Mouse (Mus musculus) liver, embryonic 12.5 days (tissue): ENCODE data around the gene Minpp1. TPM values are rescaled to one million over a fixed set of nuclear protein-coding genes. Genes with fewer than 3 reads are reported as not detected.

Experiments
- ATAC-seq: fragments of 200-750 bp; cut with Nextera tagmentation; 2 replicates; pipeline ENCODE4 v1.8.0; 2017; ENCODE audit warnings: moderate number of reproducible peaks, mild to moderate bottlenecking, moderate library complexity
- H3K27ac ChIP-seq: fragments of 300-500 bp; sonication (generic); 2 replicates; pipeline ENCODE4 v1.5.1; 2016; ENCODE audit warnings: mild to moderate bottlenecking
- H3K27me3 ChIP-seq: fragments of 300-500 bp; sonication (generic); replicated peaks from 2 replicates; pipeline ENCODE4 v1.6.1; 2016; ENCODE audit warnings: mild to moderate bottlenecking, moderate library complexity
- H3K36me3 ChIP-seq: fragments of 300-500 bp; sonication (generic); 2 replicates; pipeline ENCODE4 v1.6.1; 2016; ENCODE audit warnings: mild to moderate bottlenecking, moderate library complexity
- H3K4me1 ChIP-seq: fragments of 300-500 bp; sonication (generic); 2 replicates; pipeline ENCODE4 v1.6.1; 2016
- H3K4me2 ChIP-seq: fragments of 300-500 bp; sonication (generic); 2 replicates; pipeline ENCODE4 v1.6.1; 2016; ENCODE audit warnings: mild to moderate bottlenecking, moderate library complexity
- H3K4me3 ChIP-seq: fragments of 300-500 bp; sonication (generic); 2 replicates; pipeline ENCODE4 v1.5.1; 2016; ENCODE audit warnings: mild to moderate bottlenecking, moderate library complexity
- H3K9ac ChIP-seq: fragments of 300-500 bp; sonication (generic); 2 replicates; pipeline ENCODE4 v1.6.1; 2016; ENCODE audit warnings: mild to moderate bottlenecking, moderate library complexity
- H3K9me3 ChIP-seq: fragments of 300-500 bp; sonication (generic); replicated peaks from 2 replicates; pipeline ENCODE4 v1.6.1; 2016; ENCODE audit warnings: mild to moderate bottlenecking, moderate library complexity
- WGBS: fragments of 180-500 bp; shearing (Covaris S2); methylation state at CpG from one replicate; pipeline ENCODE4 v1.1.7; 2016; ENCODE audit not compliant: insufficient replicate concordance; 5-methylcytosine and 5-hydroxymethylcytosine counted together
- polyA plus RNA-seq: library from polyadenylated mRNA; unstranded; fragments of >200 nt; fragmentation: Nextera tagmentation; extraction: Ambion mirVana; gene quantifications from 2 replicates; pipeline ENCODE4 v1.2.1, GENCODE M21; 2016

The Minpp1 gene
- polyA plus RNA-seq, 1 experiment from 2014 or later, result 120 TPM

DNA sequence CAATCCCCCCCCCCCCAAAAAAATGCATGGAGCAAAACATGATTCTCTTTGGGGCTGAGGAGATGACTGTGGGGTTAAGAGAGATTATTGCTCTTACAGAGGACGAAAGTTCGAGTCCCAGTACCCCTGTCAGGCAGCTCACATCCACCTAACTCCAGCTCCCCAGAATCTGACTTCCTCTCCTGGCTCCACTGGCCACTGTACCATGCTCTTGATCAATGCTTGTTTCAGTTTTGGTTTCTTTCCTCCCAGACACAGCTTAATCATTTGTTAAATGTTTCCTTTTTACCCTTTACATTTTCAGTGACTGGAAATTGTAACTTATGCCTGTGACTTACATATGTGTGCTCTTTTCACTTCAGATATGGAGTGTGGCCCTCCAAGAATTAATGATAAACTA is 5.4 kb downstream of the Minpp1 start:
- Histone ChIP-seq H3K4me3 (no peak overlapping the region), H3K4me2 (peak overlapping the region; percentile 24), H3K4me1 (peaks cover 46% of the 10 kb centered on the region), H3K9ac (no peak overlapping the region), H3K27ac (peak overlapping the region; percentile 1; the same call in 1 of the 2 replicates), H3K9me3 (no peaks in the 10 kb centered on the region), H3K36me3 (peaks cover 56% of the 10 kb centered on the region), H3K27me3 (no peaks in the 10 kb centered on the region)
- no peak for ATAC-seq
- 85% methylated on average over 2 of the region's 2 CpGs for WGBS

DNA sequence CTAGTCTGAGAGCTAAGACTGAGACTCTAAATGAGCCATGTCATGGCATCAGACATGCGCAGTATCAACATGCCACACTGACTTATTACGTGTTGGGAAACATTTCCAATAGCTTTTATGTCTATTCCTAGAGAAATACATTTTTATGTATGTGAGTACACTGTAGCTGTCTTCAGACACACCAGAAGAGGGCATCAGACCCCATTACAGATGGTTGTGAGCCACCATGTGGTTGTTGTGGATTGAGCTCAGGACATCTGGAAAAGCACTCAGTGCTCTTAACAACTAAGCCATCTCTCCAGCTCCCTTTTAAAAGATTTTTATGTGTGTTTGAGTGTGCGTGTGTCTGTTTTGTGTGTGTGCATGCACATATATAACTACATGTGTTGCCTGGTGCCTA is 6.8 kb downstream of the Minpp1 start:
- no peaks in the 10 kb centered on the region for H3K9me3 ChIP-seq
- H3K4me3 ChIP-seq, result no peak overlapping the region
- no peak overlapping the region for H3K4me2 ChIP-seq
- no peaks in the 10 kb centered on the region for H3K27me3 ChIP-seq
- H3K4me1 ChIP-seq, result peaks cover 46% of the 10 kb centered on the region
- H3K9ac ChIP-seq, result no peak overlapping the region
- no peak for ATAC-seq
- no peak overlapping the region for H3K27ac ChIP-seq
- WGBS, result 92% methylated on average over 3 of the region's 3 CpGs
- H3K36me3 ChIP-seq, result peaks cover 70% of the 10 kb centered on the region

DNA sequence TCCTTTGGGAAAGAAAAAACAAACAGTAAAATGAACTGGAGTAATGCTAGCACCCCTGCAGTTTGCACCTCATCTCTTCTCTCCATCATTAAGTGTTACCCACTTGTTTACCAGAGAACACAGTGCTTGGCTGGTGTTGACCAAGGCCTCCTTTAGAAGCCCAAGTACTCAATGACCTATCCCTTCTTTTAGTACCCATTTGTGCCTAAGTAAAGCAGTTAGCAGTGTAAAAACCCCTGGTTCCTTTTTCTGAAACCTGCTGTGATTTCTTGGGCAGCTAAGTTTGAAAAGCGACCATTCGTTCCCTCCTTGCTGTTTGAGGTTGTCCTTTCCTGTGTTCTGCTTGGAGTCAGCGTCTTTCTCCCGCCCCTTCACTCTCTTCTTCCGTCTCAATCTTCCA is 7.4 kb downstream of the Minpp1 start:
- H3K27me3 ChIP-seq, result no peaks in the 10 kb centered on the region
- no peak overlapping the region for H3K4me2 ChIP-seq
- H3K4me3 ChIP-seq, result no peak overlapping the region
- H3K36me3 ChIP-seq, result peaks cover 76% of the 10 kb centered on the region
- no peak for ATAC-seq
- no peak overlapping the region for H3K9ac ChIP-seq
- H3K4me1 ChIP-seq, result peaks cover 44% of the 10 kb centered on the region
- no peak overlapping the region for H3K27ac ChIP-seq
- WGBS, result 83% methylated on average over 5 of the region's 5 CpGs
- no peaks in the 10 kb centered on the region for H3K9me3 ChIP-seq

DNA sequence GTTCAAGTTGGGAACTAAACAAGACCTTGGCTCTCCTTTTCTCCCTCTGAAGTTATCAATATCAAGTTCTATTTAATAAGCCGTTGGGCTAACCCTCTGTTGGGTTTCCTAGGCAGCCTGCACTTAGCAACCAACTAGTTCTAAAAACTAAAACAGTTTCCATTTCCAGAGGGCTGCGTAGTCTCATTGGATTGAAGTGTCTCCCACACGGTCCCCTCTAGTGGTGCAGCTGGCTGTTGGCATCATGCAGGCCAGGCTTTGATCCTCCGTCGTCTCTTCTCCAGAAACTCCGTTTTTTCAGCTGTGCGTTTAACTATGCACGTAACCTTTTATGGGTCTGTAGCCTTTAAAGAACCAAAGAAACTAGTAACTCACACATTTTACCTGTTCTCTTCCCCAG is 7.9 kb downstream of the Minpp1 start:
- Histone ChIP-seq H3K9me3 (no peaks in the 10 kb centered on the region), H3K4me2 (no peak overlapping the region), H3K36me3 (peaks cover 79% of the 10 kb centered on the region), H3K4me1 (peaks cover 44% of the 10 kb centered on the region), H3K27me3 (no peaks in the 10 kb centered on the region), H3K27ac (no peak overlapping the region), H3K4me3 (no peak overlapping the region), H3K9ac (no peak overlapping the region)
- 86% methylated on average over 8 of the region's 8 CpGs for WGBS
- ATAC-seq, result no peak

DNA sequence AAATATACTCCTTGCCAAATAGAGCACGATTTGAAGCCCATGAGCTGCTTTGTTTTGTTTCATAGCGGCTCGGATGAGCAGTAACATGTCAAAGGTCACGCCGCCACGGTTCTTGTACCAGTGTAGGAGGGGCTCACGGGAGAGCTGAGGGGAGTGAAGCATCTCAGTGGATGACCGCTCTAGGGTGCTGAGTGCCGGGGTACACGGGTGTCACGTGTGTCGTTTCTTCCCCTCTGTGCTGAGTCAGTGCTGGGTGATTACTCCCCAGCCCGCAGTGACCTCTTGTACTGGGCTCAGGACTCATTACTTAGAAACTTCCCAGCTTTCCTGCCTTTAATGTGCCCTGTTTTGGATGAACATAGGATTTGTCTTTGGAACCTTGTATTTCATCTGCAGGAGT is 9.0 kb downstream of the Minpp1 start:
- H3K36me3 ChIP-seq, result peaks cover 90% of the 10 kb centered on the region
- H3K4me3 ChIP-seq, result no peak overlapping the region
- no peak overlapping the region for H3K27ac ChIP-seq
- ATAC-seq, result no peak
- no peak overlapping the region for H3K9ac ChIP-seq
- no peaks in the 10 kb centered on the region for H3K9me3 ChIP-seq
- H3K4me2 ChIP-seq, result no peak overlapping the region
- no peaks in the 10 kb centered on the region for H3K27me3 ChIP-seq
- H3K4me1 ChIP-seq, result peaks cover 41% of the 10 kb centered on the region
- WGBS, result 89% methylated on average over 13 of the region's 13 CpGs

DNA sequence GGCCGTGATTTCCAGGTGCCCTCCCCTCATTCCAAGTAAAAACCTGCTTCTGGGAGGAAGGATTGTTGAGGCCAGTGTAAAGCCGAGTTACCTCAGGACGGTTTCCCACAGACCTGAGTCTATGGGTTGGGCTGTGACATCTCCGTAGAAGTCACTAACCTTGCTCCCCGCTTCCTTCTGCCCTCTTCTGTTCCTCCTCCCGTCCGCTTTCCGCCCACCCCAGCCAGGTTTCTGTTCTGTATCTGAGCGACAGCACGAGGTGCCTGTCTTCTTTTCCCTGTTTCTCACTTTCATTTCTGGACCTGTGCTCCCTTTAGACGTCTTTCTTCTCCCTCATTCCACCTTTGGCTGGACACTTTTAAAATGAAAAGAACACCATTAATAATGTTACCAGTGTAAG is 9.5 kb downstream of the Minpp1 start:
- peaks cover 94% of the 10 kb centered on the region for H3K36me3 ChIP-seq
- no peak overlapping the region for H3K9ac ChIP-seq
- H3K9me3 ChIP-seq, result no peaks in the 10 kb centered on the region
- WGBS, result 83% methylated on average over 11 of the region's 11 CpGs
- no peak overlapping the region for H3K4me2 ChIP-seq
- no peak overlapping the region for H3K27ac ChIP-seq
- no peaks in the 10 kb centered on the region for H3K27me3 ChIP-seq
- H3K4me1 ChIP-seq, result peaks cover 40% of the 10 kb centered on the region
- H3K4me3 ChIP-seq, result no peak overlapping the region
- no peak for ATAC-seq

DNA sequence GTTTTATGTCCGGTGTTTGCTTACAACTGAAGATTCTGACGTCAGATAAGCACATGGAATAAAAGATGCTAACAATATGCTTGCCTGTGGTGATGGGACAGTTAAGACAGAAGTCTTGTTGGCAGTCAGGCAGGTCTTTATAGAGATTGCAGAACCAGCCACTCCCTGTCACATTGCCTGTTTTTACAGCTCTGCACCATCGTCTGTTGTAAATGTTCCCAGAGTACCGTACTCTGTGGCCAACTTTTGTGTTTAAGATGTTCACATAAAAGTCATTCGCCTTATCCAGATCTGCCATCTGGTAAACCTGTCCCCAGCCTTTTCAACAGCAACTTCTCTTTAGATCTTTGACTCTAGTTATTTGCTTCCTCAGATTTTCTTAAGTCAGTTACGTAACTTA is 11.8 kb downstream of the Minpp1 start:
- H3K27ac ChIP-seq, result no peak overlapping the region
- ATAC-seq, result no peak
- peaks cover 93% of the 10 kb centered on the region for H3K36me3 ChIP-seq
- H3K4me3 ChIP-seq, result no peak overlapping the region
- H3K4me1 ChIP-seq, result peaks cover 27% of the 10 kb centered on the region
- no peaks in the 10 kb centered on the region for H3K27me3 ChIP-seq
- H3K9me3 ChIP-seq, result no peaks in the 10 kb centered on the region
- 76% methylated on average over 6 of the region's 6 CpGs for WGBS
- H3K9ac ChIP-seq, result no peak overlapping the region
- H3K4me2 ChIP-seq, result no peak overlapping the region

DNA sequence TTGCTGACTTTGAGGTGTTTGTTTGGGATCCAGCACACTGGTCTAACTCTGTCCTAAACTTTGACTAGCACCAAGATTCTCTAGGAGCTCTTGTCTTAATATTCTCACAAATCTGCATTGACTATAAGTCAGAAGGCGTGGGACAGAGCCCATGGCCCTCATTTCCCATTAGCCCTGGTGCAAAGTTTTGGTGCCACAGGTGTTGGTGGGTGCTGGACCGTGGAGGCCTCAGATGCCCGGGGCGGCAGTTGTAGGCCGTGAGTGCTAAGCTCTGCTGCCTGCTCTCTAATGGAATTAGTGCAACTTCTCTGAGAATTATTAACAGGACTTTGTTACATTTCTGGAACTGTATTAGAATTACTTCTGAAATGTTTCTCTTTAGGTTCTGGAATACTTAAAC is 12.4 kb downstream of the Minpp1 start:
- Histone ChIP-seq H3K27me3 (no peaks in the 10 kb centered on the region), H3K9me3 (no peaks in the 10 kb centered on the region), H3K36me3 (peaks cover 90% of the 10 kb centered on the region), H3K4me2 (no peak overlapping the region), H3K27ac (no peak overlapping the region), H3K9ac (no peak overlapping the region), H3K4me3 (no peak overlapping the region), H3K4me1 (peaks cover 25% of the 10 kb centered on the region)
- 90% methylated on average over 5 of the region's 5 CpGs for WGBS
- ATAC-seq, result no peak

DNA sequence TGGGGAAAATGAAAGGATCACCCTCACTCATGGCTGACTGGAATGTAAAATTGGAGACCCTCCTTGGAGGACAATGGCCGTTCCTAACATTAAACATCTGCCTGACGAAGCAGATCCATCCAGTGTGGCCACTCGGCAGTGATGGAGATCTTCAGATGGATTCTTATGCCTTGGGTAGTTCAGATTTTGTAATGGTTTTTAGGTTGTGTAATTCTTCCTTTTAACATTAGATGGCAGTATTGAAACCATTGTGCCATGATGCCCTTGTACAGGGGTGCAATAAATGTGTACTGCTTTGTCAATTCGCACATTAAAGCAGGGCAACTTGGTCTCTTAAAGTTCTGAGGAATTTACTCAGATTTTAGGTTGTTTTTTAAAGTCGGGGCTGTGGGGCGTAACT is 15.8 kb downstream of the Minpp1 start:
- no peak overlapping the region for H3K27ac ChIP-seq
- H3K36me3 ChIP-seq, result peaks cover 90% of the 10 kb centered on the region
- H3K27me3 ChIP-seq, result no peaks in the 10 kb centered on the region
- no peaks in the 10 kb centered on the region for H3K9me3 ChIP-seq
- ATAC-seq, result no peak
- no peak overlapping the region for H3K4me3 ChIP-seq
- H3K9ac ChIP-seq, result no peak overlapping the region
- no peak overlapping the region for H3K4me2 ChIP-seq
- WGBS, result 81% methylated on average over 6 of the region's 6 CpGs
- H3K4me1 ChIP-seq, result peaks cover 25% of the 10 kb centered on the region

DNA sequence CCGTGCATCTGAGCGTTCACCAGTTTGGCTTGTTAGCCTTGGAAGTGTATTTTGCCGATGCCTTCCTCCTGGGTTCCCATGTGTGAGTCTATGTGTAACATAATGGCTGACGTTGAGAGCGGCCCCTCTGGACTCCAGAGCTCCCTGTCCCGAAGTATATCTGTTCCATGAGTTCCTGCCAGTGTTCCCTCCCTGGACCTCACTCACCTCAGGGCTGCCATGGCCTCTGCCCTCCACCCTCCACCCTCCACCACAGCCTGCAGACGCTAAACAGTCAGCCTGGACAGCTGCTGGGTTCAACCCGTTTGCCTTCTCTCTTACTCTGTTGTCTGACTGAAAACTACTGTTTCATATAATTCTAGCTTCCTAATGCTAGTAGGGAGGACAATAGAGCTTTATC is 20.5 kb downstream of the Minpp1 start:
- no peaks in the 10 kb centered on the region for H3K27me3 ChIP-seq
- no peak for ATAC-seq
- H3K9ac ChIP-seq, result no peak overlapping the region
- 0 out of 2 replicates have a peak overlapping the region, but pooled peaks have one; percentile 27 for H3K27ac ChIP-seq
- peaks cover 83% of the 10 kb centered on the region for H3K36me3 ChIP-seq
- 87% methylated on average over 8 of the region's 8 CpGs for WGBS
- no peak overlapping the region for H3K4me2 ChIP-seq
- no peak overlapping the region for H3K4me3 ChIP-seq
- no peaks in the 10 kb centered on the region for H3K9me3 ChIP-seq
- peaks cover 46% of the 10 kb centered on the region for H3K4me1 ChIP-seq

DNA sequence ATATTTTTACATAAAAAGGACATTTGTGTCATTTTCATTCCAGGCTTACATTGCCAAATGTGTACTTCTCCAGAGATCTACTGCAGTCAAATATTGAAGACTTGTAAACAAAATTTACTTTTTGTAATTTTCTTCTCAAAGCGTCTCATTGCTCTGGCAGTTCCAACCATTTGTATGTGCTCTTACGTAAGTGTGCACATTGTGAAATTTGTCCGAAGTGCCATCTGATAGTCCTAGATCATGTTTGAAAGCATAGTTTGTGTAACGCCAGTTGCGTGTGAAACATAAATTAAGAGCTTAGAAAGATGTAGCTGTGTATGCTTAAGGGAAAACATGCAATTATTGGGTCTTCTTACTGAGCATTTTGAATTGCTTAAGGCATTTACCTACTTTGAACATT is 20.9 kb downstream of the Minpp1 start:
- no peak overlapping the region for H3K4me3 ChIP-seq
- H3K4me1 ChIP-seq, result peaks cover 51% of the 10 kb centered on the region
- H3K27ac ChIP-seq, result 0 out of 2 replicates have a peak overlapping the region, but pooled peaks have one; percentile 27
- H3K36me3 ChIP-seq, result peaks cover 82% of the 10 kb centered on the region
- no peak overlapping the region for H3K4me2 ChIP-seq
- no peaks in the 10 kb centered on the region for H3K27me3 ChIP-seq
- ATAC-seq, result no peak
- 86% methylated on average over 5 of the region's 5 CpGs for WGBS
- no peak overlapping the region for H3K9ac ChIP-seq
- no peaks in the 10 kb centered on the region for H3K9me3 ChIP-seq

DNA sequence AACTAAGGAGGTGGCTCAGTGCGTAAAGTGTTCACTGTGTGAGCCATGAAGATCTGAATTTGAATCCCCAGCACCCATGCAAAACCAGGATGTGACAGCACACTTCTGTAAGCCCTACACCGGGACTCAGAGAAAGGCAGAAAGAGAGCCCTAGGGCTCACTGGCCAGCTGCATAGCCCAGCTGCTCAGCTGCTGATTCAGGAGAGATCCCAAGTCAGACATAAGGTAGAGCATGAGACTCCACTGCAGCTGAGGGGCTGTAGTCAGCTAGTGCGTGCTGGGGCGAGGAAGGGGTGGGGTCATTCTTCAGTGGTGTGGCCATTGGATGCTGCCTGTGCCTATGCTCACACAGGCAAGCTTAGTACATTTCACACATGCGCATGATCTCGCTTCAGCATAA is 21.5 kb downstream of the Minpp1 start:
- Histone ChIP-seq H3K9ac (no peak overlapping the region), H3K27me3 (no peaks in the 10 kb centered on the region), H3K4me3 (no peak overlapping the region), H3K4me2 (no peak overlapping the region), H3K36me3 (peaks cover 83% of the 10 kb centered on the region), H3K9me3 (no peaks in the 10 kb centered on the region; the same call in 1 of the 2 replicates), H3K4me1 (peaks cover 51% of the 10 kb centered on the region), H3K27ac (0 out of 2 replicates have a peak overlapping the region, but pooled peaks have one; percentile 25)
- 89% methylated on average over 6 of the region's 6 CpGs for WGBS
- ATAC-seq, result no peak

DNA sequence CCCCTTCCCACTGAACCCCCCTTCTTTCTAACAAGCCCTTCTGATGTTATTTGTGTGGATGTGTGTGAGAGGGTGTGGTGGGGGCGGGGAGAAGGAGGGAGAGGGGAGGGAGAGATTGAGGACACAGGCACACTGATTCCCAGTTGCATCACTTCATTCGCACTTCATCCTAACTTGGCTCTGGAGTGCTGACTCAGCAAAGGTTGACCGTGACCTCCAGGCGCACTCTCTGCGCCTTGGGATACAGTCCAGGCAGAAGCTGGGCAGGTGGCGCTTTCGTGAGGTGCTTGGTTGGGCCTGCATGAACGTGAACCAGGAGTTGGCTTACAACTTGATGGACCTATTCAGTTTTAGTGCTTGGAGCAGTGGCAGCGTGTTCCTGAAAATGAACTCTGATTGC is 22.0 kb downstream of the Minpp1 start:
- Histone ChIP-seq H3K4me2 (no peak overlapping the region), H3K4me3 (no peak overlapping the region), H3K27ac (no peak overlapping the region), H3K27me3 (no peaks in the 10 kb centered on the region), H3K9ac (no peak overlapping the region), H3K4me1 (peaks cover 51% of the 10 kb centered on the region), H3K36me3 (peaks cover 88% of the 10 kb centered on the region), H3K9me3 (no peaks in the 10 kb centered on the region; the same call in 1 of the 2 replicates)
- 88% methylated on average over 9 of the region's 9 CpGs for WGBS
- ATAC-seq, result no peak
